Mouse (Mus musculus) common myeloid progenitor, adult 5-6 weeks (primary cell): ENCODE data around the gene Rbm4. TPM values are rescaled to one million over a fixed set of nuclear protein-coding genes. Genes with fewer than 3 reads are reported as not detected.
"Not testable (repeated sequence)": the region's sequence is repeated elsewhere in the genome, so short reads cannot be mapped to it uniquely, and the experiment has no call there.

ENCODE experiments used
- ATAC-seq: replicated peaks from 2 replicates; pipeline ENCODE4 v1.8.0; 2016; ENCODE audit warnings: low read depth, mild to moderate bottlenecking, moderate TSS enrichment, inconsistent platforms; ENCODE audit not compliant: poor library complexity, severe bottlenecking
- total RNA-seq: library from RNA; stranded (forward); fragments of 200-1000, 187-1606 nt; gene quantifications from 2 replicates; pipeline ENCODE4 v1.2.3, GENCODE M21; 2017

Rbm4 gene
- total RNA-seq, 1 experiment from 2014 or later, result 70.3 TPM

DNA sequence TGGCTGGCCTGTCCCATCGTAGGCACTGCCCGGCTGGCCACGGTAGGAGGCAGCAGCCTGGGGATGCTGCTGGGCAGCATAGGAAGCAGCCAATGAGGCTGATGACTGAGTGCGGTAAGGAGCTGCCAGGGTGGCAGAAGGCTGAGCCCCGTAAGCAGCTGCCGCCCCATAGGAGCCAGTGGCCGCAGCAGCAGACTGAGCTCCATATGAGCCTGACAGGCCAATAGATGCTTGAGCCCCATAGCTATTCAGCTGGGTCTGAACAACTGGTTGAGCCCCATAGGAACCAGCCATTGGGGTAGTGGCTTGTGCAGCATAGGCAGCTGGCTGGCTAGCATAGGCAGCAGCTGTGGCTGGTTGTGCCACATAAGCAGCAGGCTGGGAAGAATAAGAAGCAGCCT lies 9.0 kb upstream of the Rbm4 start:
- no peak for ATAC-seq

DNA sequence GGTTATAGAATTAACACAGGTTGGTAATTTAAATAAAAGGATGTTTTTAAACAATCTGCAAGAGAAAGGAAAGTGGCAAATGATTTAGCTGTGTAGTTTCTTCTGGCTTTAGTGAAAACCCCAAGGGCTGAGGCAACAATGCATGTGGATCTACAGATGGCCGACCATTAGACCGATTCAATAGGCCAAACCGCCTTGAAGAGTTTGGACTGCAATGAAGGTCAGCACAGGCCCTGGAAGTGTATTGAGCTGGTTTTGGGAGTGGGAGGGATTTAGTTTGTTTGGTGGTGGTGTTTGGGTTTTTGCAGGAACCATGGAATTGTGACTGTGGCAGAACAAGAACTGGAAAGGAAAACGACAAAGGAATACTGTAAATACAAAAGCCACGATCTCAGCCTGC lies 5.4 kb upstream of the Rbm4 start:
- no peak for ATAC-seq

DNA sequence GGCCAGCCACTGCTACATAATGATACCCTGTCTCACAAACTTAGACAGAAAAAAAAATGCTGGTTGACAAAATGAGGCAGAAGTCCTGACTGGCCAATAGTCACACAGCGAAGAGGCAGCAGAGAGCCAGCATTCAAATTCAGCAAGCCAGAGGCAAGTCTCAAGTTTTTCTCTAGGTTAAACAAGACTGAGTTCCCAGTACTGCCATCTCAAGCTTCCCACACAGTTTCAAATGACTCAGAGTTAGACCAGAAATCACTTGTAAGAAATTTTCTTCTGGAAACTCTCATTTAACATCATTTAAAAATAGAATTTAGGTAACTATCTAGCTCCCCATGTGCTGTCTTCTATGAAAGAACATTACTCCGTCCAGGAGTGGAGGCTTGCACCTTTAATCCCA lies 4.1 kb upstream of the Rbm4 start:
- no peak for ATAC-seq

DNA sequence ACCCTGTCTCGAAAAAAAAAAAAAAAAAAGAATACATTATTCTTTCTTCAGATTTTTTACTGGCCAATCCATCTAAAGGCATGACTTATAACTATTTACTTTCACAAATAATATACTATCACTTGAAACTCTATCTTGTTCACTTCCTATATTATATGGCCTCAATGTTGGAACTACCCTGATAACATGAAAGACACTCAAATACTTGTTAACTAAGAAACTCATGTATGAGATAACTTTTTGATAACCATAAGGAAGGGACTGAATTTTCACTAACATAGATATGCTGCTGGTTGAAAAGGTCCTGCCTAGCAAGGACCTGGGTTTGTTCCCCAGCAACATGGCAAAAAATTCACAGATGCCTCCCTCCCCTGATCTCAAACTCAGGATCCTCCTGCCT lies 2.2 kb upstream of the Rbm4 start:
- no peak for ATAC-seq

DNA sequence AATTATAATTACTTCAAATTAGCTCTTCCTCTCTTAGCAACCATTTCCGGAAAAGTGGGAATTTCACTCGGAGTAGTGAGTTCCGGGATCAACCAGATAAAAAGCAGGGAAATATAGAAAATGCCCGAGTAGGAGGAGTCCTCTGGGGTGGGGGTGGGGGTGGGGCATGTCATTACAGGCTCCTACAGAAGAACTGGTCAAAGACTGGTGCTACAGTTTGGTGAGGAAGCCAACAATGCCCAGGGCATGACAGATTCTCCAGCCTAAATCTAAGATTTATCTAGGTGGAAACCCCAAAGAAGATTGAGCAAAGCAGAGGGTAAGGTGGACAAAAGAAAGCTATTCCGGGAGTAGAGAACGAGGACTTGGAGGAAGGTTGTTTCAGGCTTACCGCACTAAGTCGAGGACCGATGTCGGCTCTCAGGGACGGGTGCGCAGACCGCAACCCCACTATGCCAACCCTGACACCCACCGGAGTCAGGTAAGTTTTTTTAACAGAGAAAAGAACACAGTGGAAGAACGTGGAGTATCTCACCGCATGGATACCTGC lies 345 bp downstream of the Rbm4 start:
- peak; percentile 14; the same call in 1 of the 2 replicates for ATAC-seq

DNA sequence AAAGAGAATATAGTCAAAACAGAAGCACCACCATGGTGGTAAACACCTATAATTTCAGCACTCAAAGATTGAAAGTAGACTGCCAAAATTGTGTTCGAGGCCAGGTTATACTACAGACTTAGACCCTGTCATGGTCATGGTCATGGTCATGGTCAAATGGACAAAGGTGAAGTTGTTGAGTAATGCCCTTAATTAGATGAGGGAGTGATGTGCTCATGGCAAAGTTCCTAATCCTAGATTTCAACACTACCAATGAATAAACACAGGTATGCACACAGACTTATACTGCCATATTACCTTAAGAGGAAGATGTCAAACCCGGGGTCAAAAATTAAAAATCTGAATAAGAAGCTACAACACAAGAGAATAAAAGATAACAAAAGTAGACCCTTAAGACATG lies 7.4 kb downstream of the Rbm4 start:
- ATAC-seq, result no peak

DNA sequence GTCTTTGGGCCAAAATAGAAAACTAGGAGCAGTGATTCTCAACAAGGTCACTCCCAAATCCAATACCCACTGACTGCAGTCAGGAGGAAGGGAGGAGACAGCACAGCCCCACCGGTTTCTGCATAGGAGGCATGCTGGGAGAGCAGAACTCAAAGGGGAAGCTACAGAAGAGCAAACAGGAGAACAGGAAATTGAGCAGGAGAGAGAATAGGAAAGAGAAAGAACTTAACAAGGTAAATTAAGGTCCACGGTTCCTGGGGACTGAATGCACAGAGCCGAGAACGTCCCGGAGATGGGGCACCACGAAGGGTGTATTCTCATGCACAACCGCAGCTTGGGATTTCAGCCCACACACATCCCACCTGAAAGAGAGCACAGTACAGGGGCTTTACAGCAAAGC lies 8.5 kb downstream of the Rbm4 start:
- no peak for ATAC-seq

DNA sequence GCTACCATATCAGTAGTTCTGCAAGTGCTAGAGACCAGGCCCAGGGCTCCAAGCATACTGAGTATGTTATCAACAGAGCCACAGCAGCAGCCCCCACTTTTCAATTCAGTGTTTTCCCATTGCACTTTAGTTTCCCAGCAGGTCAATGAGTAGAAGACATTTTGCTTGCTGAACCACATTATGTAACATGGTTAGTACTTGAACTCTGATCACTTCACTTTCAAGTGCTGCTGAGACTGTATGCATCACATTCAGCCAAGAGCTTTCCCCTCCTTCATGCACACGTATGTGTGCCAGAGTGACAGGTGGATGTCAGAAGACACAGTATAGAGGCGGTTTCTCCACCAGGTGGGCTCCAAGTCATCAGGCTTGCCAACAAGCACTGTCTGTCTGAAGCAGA lies 10.8 kb downstream of the Rbm4 start:
- ATAC-seq, result no peak

DNA sequence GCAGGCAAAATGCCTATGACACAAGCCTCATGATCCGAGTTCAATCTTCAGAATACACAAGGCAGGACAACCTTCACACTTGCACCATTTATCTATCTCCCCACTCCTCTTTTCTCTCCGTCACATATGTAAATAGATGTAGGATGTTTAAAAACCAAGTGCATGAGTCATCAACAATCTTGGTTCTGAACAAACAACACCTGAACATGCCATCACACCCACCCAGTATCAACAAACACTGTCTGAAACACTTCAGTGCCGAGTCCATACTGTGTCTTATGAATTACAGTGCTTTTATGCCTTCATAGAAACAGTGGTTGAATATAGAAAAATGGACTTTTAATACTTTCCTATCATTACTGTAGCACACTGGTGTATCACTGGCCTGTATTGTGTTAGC lies 20.9 kb downstream of the Rbm4 start:
- no peak for ATAC-seq

DNA sequence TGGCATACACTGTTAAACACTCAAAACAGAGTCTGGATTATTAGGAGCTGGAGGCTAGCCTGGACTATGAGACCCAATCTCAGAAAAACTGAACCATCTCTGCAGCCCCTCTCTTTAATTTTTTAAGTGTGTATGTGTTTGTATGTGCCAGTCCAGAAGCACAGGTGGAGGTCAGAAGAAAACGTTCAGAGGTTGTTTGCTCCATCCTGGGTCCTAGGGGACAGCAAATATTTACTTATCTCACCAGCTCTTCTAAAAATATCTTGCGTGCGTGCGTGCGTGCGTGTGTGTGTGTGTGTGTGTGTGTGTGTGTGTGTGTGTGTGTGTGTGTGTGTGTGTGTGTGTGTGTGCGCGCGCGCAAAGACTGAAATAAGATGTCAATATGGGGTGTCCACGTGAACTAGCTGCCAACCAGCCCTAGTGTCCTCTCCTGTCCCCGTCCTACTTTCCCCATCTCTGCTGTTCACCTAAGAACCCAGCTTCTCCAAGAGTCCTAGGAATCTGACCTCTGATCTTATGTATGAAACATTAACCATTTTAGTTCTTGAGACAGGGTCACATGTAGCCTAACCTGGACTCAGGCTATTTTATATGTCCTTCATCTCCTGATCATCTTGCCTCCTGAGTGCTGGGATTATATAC lies 26.1 kb downstream of the Rbm4 start:
- ATAC-seq, result no peak

DNA sequence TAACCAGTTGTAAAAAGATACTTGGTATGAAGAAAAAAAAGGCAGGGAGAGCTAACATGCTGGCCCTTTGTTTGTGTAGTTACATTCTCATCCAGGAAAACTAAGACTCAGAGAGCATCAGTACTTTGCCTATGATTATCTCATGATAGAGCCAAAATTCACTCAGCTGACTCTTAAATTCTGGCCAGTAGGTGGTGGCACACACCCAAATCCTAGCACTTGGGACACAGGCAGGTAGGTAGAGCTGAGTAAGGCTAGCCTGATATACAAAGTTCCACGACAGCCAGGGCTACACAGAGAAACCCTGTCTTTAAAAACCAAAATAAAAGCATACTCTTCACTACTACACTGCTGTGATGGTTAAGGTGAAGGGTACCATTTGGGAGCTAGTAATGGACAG lies 30.8 kb downstream of the Rbm4 start:
- no peak for ATAC-seq

DNA sequence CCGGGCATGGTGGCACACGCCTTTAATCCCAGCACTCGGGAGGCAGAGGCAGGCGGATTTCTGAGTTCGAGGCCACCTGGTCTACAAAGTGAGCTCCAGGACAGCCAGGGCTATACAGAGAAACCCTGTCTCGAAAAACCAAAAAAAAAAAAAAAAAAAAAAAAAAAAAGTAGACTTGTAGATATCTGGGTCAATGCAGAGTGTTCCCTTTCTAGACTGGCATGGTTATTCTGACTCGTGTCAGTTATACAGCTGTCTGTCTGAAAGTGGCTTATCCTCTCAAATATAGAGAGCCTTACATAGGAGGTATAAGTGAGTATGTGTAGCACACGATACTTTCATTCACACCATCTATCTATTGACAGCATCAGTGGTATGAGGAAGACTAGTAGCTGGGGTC lies 33.2 kb downstream of the Rbm4 start:
- not testable (repeated sequence) for ATAC-seq

DNA sequence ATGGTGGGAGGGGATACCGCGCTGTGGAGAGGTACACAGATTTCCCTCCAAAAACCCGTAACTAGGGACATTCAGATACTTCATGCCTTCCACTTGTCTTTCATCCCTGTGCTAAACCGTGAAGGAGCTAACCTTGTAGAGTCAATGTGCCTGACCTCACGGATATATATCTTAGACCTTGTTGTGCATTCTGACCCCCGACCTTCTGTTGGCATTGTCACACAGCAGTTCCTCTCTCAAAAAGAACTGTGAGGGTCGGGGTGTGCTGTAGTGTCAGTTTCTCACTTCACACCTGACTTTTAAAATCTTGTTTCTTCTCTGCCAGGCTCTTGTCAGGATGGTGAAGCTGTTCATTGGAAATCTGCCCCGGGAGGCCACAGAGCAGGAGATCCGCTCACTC lies 36.8 kb downstream of the Rbm4 start:
- ATAC-seq, result no peak

DNA sequence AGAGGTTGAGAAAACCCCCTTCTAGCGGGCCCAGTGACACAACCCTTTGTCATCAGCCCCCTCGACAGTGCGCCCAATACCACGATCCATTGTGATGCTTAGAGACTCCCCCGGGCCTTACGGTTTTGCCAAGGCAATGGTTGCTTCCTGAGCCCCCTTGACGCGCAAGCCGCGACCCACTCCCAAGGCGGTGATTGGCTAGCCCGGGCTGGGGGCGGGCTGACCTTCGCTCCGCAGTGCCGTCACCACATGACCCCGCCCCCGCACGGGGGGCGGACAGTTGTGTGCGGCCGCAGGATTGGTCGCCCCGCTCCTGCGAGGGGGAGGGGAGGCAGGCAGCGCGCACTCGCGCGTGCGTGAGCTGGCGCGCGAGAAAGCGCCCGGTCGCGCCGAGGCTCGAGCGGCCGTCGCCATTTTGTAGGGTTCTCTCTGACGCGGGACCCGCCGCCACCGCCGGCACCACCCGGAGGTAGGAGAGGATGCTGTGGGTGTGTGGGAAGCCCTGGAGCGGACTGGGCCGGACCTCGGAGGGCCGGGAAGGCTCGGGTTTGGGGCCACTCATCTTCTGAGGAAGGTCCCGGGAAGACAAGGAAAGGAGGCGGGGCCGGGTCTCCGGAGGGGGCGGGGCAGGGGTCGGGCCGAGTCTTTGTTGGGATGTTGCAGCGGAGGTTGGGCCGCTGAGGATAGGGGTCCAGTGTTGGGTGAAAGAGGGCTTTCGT lies 37.3 kb downstream of the Rbm4 start, which contains the start of gene Rbm4b:
Gene Rbm4b, plus strand, starts transcription at position 305 of the 719 bp plus-strand sequence.
- ATAC-seq, result peak; percentile 89

DNA sequence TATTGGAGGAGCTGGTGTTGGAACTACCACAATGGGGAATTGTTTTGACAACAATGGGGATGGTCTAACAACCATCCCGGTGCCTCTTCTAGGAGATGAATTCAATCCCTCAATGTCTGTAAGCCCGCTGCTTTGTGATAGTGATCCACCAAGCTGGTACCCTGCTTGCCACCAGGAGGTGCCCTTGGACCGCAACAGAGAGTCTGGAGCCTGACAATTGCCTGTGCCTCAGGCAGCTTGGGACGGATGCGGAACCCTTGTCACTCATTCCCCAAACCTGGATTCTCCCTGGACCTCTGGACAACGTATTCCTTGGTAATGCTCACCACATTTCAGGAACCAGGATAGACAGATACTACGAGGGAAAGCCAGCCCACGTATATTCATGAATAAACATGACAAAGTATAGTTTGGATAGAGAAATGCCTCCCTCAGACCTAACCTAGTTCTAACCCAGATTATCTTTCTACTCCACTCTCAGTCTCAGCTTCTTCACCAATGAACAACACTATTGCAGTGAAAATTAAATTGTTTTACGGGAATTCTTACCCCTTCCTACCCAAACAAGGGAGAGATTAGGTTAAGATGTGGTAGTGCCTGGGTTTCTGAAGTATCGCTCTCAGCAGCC lies 38.0 kb downstream of the Rbm4 start:
- ATAC-seq, result peak; percentile 82

DNA sequence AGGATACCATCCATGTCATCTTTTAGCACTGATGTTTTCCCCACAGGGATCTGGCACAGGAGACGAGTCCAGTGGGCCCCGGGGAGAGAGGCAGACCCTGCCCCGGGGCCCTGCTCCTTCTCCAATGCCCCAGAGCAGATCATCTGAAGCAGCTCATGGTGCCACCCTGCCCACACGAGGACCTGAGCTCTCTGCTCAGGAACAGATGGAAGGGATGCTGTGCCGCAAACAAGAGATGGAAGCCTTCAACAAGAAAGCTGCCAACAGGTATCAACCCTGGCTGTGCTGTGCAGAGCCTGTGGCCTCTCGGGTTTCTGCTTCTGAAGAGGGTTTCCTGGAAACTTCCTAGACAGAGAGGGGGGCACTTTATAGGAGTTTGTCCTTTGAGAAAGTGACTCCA lies 43.7 kb downstream of the Rbm4 start:
- no peak for ATAC-seq

DNA sequence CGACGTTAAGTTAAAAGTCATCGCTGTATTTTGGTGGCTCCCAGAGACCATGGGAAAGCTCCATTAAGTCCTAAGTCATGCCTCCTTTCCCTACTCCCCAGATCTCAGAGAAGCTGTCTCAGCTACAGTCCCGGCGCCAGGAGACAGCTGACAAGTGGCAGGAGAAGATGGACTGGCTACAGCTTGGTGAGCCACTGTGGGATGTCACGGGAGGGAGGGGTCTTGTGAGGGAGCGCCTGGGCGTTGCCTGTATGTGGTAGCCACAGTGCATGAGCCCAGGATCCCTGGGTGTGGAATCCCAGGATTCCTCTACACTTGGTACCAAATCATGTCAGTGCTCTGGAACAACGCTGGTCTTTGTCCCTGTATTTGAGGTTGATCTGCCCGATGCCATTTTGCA lies 45.2 kb downstream of the Rbm4 start:
- no peak for ATAC-seq

DNA sequence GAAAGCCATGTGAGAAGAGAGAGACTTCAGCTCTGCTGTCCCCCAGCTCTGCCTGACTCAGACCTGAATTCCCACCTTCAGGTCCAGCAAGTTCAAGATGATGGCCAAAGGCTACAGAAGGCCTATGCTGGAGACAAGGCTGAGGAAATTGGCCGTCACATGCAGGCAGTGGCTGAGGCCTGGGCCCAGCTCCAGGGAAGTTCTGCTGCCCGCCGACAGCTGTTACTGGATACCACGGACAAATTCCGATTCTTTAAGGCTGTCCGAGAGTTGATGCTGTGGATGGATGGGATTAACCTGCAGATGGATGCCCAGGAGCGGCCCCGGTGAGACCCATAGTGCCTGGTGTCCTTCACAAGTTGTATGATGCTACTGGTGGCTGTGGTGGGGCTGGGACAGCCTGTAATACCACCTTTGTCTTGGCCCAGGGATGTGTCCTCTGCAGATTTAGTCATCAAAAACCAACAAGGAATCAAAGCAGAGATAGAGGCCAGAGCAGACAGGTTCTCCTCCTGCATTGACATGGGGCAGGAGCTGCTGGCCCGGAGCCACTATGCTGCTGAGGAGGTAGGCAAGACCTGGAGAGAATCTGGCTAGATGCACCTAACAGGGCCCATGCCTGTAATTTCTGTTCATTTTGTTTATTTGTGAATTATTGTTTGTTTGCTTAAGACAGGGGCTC lies 45.9 kb downstream of the Rbm4 start:
- ATAC-seq, result no peak

DNA sequence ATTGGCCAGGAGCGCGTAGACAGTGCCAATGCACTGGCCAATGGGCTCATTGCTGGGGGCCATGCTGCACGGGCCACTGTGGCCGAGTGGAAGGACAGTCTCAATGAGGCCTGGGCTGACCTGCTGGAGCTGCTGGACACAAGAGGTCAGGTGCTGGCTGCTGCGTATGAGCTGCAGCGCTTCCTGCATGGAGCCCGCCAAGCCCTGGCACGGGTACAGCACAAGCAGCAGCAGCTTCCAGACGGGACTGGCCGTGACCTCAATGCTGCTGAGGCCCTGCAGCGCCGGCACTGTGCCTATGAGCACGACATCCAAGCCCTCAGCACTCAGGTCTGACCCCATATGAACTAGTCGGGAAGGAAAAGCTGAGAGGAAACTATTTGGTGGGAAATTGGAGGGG lies 47.1 kb downstream of the Rbm4 start:
- no peak for ATAC-seq

DNA sequence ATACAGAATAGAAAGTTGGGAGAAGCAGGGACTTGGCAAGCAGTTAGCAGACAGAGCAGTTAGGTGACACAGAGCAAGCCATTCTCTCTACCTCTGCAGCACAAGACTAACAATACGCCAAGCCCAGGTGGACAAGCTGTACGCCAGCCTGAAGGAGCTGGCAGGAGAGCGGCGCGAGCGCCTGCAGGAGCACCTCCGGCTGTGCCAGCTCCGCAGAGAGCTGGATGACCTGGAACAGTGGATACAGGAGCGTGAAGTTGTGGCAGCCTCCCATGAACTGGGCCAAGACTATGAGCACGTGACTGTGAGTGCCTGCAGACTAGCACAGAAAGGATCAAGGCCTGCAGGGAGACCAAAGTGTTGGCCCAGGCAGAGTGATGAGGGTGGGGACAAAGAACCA lies 48.0 kb downstream of the Rbm4 start:
- ATAC-seq, result no peak

DNA sequence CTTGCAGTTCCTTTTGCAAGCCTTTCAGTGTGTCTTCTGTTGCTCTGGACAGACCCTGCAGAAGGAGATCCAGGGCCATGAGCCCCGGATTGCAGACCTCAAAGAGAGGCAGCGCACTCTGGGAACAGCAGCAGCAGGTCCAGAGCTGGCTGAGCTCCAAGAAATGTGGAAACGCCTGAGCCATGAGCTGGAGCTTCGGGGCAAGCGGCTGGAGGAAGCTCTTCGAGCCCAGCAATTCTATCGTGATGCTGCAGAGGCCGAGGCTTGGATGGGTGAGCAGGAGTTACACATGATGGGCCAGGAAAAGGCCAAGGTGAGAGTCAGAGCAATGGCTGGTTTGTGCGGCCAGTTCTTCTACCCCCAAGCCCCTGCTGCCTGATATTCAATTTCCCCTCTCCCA lies 48.6 kb downstream of the Rbm4 start:
- ATAC-seq, result no peak
